Mouse (Mus musculus): ENCODE results near the gene Hist1h2bc.

Hist1h2bc gene

DNA sequence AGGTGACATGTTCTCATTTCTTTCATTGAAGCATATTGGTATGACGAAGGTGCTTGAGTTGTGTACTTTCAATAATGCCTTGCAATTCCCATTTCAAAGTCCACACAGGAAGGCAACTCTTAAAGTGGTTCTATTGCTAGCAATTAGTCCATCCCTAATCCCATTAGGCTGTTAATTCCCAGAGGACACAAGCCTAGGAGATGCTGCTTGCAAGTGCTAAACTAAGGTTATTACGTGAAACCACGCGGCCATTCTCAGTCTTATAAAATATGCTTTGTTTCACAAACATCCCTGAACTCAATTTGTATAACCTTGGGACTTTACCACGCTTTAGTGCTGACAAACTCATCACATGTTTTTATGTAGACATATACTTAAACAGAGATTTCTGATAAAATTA lies 53.1 kb downstream of the Hist1h2bc start:
- DNase-seq (ENCODE audit: low read depth, low spot score): no peak

DNA sequence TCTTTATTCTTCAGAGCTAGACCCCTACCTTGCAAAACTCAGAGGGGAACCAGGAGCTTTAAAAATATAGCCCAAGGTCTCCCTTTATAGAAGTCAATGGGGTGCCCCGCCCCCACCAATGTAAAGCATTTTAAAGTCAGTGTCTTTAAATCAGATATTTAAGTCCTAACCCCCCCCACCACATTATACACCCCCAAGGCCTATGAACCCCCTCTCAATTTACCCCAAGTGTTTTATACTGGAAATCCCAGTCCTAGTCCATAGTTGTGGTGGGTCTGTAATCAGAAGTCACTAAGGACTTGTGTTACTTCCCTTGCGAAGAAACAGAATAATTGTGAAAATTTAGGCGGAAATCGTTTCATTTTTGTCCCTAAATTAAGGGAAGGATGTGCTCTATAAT lies 54.0 kb downstream of the Hist1h2bc start:
- no peak for DNase-seq (ENCODE audit: low read depth, low spot score)

DNA sequence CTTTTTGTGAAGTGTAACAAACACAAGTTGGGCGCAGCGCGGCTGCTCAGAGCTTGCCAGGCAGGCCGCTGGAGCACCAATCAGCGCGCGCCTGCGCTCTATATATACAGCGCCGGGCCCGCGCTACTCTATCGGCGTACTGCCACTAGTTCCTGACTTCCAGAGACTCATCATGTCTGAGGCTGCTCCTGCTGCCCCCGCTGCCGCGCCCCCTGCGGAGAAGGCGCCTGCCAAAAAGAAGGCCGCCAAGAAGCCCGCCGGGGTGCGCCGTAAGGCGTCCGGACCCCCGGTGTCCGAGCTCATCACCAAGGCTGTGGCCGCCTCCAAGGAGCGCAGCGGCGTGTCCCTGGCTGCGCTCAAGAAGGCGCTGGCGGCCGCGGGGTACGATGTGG lies 54.7 kb downstream of the Hist1h2bc start, which contains the start of gene Hist1h1c:
Hist1h1c (plus strand) TSS at position 132 of the 392 bp plus-strand sequence.
- DNase-seq (ENCODE audit: low read depth, low spot score): no peak

DNA sequence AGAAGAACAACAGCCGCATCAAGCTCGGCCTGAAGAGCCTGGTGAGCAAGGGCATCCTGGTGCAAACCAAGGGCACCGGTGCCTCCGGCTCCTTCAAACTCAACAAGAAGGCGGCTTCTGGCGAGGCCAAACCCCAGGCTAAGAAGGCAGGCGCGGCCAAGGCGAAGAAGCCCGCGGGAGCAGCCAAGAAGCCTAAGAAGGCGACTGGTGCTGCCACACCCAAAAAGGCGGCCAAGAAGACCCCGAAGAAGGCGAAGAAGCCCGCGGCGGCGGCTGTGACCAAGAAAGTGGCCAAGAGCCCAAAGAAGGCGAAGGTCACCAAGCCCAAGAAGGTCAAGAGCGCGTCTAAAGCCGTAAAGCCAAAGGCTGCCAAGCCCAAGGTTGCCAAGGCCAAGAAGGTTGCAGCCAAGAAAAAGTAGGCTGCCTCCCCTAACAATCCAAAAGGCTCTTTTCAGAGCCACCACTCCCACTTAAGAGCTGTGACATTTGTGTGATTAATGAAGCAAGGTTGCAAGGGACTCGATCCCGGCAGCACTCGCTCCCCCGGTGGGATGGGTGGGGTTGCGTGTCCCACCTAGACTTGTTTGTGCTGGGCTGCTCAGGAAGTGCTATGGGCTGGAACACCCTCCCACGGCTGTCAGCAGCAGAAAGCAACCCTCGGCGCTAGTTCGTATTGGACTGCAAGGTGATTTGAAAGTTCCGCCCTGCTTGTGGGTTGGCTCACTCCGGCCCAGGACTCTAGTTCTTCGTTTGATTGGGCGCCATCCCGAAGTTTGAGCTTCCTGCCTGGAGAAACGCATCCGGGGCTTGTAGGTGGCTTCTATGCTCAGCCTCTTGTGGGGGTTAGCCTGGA lies 55.3 kb downstream of the Hist1h2bc start:
- DNase-seq (ENCODE audit: low read depth, low spot score): no peak

DNA sequence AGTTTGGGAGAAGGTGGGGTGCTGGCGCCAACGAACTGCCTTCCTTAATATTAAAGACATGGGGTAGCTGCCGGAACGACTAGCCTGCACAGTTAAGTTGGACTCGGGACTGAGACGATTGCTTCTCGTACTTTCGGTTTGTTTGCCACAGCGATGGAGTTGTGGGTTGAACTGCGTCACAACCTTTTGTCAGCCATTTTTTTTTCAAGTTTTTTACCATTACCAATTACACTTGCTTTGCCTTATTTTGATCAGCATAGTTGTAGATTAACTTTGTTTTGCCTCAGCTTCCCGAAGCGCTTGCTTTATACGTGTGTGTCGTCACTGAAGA lies 55.9 kb downstream of the Hist1h2bc start:
- DNase-seq (ENCODE audit: low read depth, low spot score): no peak

DNA sequence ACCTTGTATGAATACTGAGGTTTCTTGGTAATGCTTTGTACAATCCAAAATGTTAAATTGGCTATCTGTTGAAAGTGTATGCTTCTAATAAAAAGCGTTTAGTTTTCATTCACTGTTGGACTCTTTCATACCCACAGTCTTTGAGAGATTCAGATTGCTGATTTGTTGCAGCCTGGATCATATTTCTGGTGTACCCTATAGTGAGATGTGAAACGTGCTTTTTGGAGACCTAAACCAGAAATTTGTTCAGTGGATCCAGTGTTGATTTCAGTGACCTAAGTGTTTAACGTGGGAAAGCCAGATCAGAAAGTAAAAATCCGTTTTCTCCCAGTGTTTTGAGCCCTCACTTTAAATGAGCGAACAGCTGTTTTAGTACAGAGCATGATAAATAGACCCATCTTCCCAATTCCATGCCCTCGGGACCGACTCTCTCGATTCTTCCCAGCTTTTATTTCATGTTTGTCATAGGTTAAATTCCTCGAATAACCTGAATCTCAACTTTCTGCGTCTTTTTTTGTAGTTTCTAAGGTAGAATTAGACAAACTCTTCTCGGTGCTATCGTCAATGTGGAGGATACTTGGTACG lies 56.3 kb downstream of the Hist1h2bc start:
- DNase-seq (ENCODE audit: low read depth, low spot score): no peak

DNA sequence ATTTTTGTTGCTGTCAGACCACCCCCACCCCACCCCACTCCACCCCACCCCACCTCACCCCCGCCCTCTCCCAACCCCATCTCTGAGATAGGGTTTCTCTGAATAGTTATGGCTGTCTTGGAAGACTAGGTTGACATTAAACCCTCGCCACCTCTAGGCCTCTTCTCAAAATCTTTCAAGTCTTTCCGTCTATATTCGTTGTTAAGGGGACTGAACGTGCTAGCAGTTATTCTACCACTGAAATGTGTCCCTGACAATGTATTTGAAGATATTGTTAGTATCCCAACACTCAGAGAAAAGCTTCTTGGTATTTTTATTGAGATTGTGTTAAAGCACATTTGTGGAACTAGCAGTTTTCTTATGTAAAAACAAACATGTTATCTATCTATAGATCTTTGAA lies 56.9 kb downstream of the Hist1h2bc start:
- DNase-seq (ENCODE audit: low read depth, low spot score): no peak

DNA sequence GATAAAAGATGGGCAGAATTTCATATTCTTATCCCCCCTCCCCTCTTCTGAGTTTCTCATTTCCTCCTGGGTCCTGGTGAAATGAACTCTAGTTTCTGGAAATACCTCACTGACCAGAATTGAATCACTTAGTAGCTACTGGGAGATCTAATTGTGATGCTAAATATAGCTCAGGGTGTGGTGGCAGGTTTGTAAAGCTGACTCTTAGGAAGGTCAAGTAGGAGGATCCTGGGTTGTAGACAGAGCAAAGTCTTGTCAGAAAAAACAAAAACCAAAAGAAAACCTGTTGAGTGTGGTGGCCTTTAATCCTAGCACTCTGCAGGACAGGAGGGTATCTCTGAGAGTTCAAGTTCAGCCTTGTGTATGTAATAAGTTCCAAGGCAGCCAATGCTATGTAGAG lies 58.0 kb downstream of the Hist1h2bc start:
- DNase-seq (ENCODE audit: low read depth, low spot score): no peak
